Mouse (Mus musculus): ENCODE measurements around the gene Lcn8.

The Lcn8 gene

DNA sequence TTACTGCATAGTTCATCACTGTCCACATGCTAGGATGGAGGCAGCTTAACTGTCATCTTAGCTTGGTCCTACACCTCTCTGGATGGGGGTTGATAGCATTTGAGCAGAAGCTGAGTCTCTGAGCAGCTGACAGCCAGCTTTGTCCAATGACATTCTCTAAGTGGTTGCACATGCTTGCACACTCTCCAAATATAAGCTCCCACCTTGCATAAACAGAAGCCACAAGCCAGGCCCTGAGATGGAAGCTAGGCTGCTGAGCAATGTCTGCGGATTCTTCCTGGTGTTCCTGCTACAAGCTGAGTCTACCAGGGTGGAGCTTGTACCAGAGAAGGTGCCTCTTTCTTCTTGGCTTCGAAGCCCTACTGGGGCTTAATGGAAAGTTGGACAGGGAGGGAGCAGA is at the start of gene Lcn8:
TSS of gene Lcn8 (plus strand) at position 219 of the 400 bp plus-strand sequence.
- DNase-seq (ENCODE audit: low read depth, low spot score) = no peak

DNA sequence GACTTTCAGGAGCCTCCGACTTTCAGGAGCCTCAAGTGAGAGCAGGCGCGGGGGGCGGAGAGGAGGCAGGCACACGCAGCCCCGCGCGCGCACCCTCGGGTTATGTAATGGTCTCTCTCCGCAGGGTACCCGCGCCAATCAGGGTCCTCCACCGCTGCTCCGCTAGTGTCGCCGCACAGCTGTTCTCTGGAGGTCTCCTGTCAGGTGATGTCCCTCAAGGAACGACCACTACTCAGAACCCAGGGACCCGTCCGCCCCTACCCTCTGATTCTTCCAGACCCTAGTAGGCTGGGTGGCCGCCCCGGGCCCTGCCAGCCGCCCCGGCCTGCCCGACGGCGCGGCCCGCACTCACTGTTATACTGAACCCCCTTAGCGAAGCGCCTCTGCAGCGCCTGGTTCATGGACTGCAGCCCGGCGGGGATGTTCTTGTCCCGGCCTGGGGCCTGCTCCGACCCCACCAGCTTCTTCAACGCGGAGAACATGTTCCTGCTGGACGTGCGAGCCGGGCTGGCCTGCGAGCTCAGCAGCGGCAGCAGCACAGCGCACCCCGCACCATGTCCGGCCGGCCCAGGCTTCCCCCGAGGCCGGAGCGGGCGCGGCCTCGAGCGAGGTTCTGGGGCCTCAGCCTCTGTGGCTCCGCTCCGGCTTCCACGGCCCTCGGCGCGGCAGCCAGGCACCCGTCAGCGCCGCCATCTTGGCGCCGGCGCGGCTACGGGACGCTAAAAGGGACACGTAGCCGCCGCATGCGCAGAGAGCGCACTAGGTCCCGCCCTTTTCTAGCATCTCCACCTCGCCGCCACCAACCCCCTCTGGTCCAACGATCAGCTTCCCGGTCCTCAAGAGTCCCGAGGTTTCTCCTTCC is 44.9 kb upstream of the Lcn8 start, which contains the start of gene Rabl6:
TSS of gene Rabl6 (minus strand) at position 761 of the 862 bp plus-strand sequence.
- peak; percentile 77 for DNase-seq (ENCODE audit: low read depth, low spot score)

DNA sequence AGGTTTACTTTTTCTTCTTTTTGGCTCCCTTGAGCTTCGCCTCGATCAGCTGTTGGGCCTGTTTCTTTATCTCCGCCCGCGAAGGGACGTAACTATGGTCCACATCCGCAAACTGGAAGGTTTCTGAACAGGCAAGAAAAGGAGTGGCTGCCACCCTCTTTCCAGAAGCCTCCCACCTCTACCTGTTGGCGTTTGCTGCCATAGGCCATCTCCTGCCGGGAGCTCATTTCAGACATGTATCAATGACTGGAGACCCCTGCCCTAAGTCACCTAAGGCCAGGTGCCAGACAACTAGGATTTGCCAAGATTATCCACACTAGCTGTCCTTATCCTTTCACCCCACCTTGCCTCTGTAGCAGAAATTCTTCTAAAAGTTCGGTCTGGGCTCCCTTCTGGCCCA is 44.2 kb upstream of the Lcn8 start:
- DNase-seq (ENCODE audit: low read depth, low spot score) = no peak

DNA sequence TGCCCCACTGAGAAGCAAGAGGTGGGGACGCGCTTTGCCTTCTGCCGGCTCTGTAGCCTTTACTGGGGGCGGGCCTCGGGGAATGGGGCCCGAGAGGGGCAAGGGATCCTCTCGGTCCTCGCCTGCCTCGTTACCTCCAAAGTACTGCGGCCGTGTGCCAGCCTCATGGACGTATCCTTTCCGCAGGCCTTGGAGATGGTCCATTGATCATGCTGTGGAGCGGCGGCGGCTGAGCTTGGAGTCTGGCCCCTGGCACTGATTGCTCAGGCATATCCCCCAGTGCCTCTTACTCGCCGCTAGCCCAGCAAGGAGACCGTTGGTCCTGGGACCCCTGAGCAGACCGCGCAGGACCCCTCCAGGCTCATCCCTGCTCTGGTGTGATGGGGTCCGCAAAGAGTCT is 36.5 kb upstream of the Lcn8 start:
- DNase-seq (ENCODE audit: low read depth, low spot score) = no peak

DNA sequence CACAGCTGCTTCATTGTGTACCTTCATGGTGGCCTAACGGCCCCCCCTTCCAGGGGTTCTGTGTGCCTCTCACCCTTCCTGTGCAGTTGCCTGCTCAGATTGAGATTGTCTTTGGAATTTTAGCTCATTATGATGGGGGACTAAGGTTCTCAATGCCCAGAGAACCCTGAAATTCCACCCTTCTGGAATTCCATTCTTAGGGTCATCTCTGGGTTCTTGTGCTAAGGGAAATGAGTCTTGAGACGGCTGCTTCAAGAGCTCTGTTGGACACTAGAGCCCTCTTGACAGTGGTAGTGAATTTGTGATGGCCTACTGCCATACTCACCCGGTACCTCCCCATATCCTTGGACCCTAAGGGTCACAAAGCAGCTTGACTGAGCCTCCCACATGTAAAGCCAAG is 35.3 kb upstream of the Lcn8 start, which contains the start of gene Ccdc183:
TSS of gene Ccdc183 (minus strand) at position 101 of the 400 bp plus-strand sequence.
- no peak for DNase-seq (ENCODE audit: low read depth, low spot score)

DNA sequence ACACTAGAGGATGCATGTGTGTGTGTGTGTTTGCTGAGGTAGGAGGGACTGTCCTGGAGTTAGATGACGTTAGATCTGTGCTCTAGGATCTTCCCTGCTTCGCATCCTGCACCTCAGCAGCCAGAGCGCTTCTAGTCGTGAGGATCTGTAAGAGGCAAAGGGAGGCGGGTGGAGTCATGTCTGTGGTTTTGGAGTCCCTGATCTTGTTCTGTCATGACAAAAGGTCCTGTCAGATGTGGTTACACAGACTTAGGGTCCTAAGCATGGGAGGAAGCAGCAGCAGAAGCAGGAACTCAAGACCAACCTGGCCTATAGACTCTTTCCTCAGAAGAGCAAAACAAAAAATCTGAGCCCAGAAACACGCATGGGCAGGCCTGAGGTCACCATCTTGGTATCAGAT is 32.5 kb upstream of the Lcn8 start:
- no peak for DNase-seq (ENCODE audit: low read depth, low spot score)

DNA sequence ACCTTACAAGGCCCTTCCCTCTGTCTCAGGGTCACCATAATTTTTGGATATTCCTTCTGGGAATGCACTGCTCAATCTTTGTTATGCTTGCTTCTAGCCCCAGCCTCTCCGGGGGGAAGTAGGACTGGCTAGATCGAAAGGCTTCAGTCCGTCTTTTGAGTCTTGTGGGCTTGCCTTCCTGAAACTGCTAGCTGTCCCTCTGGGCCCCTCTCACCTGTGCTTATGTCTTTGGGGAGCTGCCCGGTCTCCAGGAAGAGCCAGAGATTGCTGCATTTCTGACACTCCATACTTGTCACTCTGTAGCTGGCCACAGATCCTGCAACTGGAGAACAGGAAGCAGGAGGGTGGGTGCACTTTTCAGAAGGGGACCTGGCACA is 32.1 kb upstream of the Lcn8 start:
- DNase-seq (ENCODE audit: low read depth, low spot score) = no peak

DNA sequence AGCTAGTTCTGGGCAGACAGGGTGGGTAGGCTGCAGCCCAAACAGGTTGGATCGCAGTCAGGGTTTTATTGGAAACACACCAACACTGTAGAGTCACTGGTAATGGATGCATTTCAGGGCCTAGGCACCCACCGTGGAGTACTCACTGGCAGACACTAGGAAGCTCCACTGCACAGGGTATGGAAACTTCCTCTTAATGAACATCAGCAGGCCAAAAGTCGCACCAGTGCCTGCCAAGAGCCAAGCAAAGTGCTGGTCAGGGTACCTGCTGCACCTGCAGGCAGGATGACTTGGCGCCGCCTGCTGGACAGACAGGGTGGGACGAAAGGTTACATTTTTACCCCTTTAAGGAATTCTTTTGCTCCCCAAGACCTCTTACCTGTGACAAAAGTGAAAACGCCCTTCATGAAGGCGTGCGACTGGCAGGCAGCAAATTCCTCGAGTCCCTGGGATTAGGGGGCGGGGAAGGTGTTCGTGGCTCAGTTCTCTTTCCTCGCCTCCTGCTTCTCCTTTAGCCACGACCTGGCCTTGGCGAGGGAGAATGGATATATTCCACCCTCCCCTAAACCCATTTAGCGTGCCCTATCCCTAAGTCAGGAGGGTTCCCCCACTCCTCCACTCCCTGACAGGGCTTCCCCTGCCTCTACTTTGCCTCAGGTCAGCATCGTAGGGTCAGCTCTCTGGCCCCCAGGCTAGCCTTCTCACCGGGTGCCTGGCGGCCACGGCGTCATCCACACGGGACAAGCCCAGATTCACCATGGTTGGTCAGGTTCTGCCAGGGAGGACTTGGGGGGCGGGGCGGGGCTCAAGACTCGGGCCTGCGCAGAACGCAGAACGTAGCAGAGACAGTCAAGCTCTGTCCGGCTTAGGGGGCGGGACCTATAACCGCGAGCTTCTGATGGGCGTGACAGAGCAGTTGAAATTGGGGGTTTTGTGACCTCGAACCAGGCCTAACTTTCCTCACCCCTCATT is 31.4 kb upstream of the Lcn8 start, which contains the start of gene Tmem141:
TSS of gene Tmem141 (minus strand) at position 777 of the 972 bp plus-strand sequence.
- DNase-seq (ENCODE audit: low read depth, low spot score) = peak; percentile 11

DNA sequence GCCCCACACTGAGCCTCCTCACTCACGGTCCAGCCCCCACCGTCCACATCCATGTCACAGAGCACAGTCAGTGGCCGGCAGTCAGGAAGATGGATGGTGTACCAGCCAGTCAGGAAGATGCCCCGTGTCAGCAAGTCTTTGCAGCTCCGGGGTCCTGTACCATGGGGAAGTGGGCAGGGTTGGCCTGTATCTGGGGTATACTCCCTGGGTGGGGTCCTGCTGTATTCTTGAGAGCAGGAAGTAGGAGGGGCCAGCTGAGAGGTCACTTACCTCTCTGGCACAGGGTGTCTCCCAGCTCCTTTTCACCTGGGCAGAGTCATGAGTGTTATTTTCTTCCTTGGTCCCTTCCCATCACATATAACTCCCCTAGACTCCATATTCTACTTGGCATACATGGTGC is 26.9 kb upstream of the Lcn8 start:
- DNase-seq (ENCODE audit: low read depth, low spot score) = no peak

DNA sequence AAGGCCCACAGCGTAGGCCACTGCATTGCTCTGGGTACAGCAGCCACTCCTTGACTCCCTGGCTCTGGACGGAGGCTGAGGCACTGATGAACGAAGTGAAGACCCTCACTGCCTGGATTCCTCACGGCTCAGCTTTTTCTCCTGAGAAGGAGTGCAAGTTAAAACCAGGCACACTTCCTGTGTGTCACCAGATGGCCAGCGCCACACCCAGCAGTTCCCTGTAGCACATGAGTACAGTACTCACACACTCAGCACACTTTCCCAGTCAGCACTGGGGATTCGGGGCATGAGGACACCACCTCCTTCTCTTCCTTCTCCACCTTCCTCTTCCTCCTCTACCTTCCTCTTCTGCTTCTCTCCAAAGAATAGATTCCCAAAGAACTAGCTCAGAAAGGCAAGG is 25.1 kb upstream of the Lcn8 start, which contains the start of gene Fcna:
TSS of gene Fcna (minus strand) at position 220 of the 400 bp plus-strand sequence.
- no peak for DNase-seq (ENCODE audit: low read depth, low spot score)

DNA sequence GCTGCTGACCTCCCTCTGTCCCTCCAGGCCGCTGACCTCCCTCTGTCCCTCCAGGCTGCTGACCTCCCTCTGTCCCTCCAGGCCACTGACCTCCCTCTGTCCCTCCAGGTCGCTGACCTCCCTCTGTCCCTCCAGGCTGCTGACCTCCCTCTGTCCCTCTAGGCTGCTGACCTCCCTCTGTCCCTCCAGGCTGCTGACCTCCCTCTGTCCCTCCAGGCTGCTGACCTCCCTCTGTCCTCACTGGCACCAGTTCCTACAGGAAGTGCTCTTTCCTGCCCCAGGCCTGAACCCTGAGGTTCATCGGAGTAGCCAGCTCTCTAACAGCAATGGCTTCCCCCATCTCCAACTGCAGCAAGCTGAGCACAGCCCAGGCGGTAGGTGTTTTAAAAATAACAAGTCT is 24.2 kb upstream of the Lcn8 start:
- no peak for DNase-seq (ENCODE audit: low read depth, low spot score)

DNA sequence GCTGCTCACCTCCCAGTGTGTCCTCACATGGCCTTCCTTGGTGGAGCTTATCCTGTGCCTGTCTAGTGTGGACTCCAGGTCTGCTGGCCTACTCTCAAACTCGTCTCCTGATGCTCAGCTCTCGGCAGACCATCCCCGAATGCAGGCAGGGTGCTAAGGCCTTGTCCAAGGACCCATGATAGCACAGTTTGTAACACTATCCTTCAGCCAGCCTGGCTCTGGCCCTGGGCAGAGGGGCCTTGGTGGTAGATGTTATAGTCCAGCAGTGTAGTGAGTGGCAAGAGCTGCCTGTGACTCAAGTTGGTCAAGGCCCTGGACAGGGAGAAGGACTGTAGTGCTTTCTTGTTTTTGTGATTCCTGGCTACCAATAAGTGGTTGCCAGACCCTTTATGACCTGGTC is 19.3 kb upstream of the Lcn8 start:
- DNase-seq (ENCODE audit: low read depth, low spot score) = no peak

DNA sequence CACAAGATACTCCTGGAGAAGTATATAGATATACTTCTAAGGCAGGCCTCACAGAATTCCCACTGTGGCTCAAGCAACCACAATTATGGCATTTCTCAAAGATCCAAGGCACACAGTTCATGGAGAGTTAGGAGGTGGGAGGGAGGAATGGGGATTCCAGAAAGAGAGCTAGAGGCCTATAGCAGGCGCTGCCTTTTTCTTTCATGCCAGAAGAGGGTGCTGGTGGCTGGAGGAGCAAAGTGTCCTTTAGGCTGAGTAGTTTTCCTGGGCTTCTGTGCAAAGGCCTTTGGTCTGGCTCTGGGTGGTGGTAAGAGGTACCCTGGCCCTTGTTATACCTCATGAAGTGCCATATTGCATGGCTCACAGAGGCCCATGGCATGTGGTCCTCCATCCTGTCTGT is 18.9 kb upstream of the Lcn8 start:
- DNase-seq (ENCODE audit: low read depth, low spot score) = no peak

DNA sequence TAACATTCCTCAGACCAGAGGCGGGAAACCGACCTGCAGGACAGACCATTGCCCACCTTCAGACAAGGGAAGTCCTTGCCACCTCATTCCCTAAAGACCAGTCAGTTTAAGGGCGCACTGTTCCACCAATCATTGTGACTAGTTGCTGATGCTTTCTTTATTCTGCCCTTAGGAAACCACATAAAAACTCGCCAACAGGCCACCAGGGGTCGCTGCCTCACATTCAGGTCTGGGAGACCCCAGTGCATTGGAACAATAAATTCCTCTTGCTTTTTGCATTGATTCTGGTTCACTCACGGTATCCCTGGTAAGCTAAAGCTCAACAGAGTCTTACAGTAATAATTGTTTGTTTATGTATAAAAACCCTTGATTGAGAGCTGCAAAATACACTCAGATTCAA is 13.0 kb upstream of the Lcn8 start:
- no peak for DNase-seq (ENCODE audit: low read depth, low spot score)

DNA sequence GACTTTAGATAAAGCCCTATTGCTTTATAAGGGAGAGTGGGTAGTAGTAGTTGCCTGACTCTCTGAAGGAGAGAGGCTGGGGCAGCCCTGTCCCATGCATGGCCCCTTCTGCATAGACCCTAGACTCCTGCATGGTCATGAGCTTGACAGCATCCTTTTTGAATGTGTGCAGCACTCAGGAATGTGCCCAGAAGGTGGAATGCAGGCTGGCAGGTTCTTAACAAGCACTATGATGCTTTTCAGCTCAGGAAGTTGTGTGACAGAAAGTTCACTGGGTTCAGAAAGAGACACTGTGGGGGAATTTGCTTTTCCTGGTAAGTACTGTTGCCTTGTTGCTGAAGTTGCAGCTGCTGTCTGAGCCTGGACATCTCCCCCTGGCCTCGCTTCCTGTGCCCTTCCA is 1.6 kb downstream of the Lcn8 start:
- DNase-seq (ENCODE audit: low read depth, low spot score) = no peak

DNA sequence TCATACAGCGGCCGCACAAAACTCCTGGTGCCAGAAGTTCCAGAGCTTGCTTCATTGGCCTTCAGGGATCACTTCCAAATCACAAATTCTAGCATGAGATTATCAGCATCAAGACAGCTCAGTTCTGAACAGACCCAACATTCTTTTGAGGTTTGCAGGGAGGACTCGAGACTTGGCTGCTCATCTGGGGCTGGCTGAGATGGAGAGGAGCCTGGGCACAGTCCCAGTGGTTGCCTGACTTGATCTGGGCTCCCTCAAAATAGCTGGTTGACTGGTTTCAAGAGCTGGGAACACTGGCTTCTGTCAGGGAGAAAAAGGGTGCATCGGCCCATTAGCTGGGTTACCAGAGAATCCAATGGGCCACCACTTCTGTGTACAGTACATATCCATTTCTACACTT is 3.8 kb downstream of the Lcn8 start:
- no peak for DNase-seq (ENCODE audit: low read depth, low spot score)

DNA sequence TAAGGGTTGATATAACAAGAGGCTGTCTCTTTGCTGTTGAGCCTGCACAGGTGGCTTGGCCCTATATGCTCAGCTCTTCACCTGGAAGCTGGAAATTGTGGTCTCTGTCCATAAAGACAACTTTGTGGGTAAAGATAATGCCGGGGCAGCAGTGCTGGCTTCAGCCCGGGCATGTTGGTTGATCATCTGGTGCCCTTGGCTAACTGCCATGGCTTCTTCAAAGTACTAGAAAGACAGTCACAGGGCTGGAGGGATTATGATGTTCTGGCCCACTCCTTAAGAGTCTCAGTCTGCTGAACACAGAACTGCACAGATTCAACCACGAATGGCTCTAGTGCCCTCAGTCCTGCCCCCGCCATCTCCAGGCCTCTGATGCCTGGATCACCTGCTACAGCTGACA is 4.3 kb downstream of the Lcn8 start:
- DNase-seq (ENCODE audit: low read depth, low spot score) = no peak

DNA sequence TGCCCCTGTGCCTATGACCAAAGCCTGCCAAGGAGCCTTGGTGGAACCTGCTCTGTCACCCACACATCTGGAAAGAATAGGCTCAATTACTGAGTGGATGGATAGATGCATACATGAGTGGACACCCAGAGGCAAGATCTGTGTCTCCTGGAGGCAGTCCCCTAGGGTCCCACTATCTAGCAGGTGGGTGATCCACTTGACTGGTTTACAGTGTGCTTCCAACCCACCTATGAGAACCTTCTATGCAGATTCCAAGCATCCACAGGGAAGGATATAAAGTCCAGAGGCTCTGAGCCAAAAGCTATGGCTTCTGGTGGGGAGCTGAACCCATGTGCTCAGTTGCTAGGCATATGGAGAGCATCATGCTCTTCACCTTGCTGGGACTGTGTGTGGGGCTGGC is 4.7 kb downstream of the Lcn8 start, which contains the start of gene Lcn5:
TSS of gene Lcn5 (plus strand) at position 301 of the 400 bp plus-strand sequence.
- no peak for DNase-seq (ENCODE audit: low read depth, low spot score)

DNA sequence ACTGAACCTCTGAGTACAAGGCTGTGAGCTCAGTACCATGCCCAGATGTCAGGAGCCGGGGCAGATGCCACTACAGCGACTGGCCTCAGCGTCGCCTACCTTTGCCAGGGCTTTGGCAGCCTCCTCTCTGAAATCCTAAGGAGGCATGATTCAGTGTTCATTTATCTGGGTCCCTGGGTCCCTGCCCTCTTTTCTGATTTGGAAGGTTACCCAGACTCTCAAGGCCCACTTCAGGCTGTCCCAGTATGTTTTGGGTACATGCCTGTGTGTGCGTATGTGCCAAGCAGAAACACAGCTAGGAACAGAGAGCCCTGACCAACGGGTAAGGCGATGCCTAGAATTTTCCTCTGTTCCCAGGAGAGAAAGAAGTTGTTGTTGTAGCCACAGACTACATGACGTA is 7.4 kb downstream of the Lcn8 start:
- no peak for DNase-seq (ENCODE audit: low read depth, low spot score)

DNA sequence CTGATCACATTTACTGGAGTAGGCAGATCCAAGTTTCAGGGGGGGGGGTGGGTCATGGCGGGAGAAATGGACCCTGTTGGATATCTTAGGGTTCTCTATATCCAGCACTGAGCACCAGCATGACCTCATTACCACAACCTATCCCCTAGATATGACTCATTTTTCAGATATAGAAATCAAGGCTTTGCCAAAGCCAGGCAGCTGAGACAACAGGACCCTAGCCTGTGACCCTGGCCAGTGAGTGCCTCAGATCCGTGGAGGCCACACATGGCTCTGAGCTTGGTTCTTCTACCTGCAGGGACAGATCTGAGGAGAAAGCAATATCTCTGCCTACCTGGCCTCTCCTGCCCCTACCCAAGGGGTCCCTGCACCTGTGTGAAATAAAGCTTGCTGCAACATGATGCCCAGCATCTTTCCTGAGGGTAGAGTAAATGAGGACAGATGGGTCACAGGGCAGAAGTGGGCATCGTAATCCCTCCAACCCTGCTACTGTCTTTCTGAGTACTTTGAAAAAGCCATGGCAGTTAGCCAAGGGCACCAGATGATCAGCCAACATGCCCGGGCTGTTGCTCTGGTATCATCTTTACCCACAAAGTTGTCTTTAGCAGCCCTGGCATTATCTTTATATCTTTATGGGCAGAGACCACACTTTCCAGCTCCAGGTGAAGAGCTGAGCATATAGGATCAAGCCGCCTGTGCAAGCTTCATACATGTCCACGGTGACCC is 8.5 kb downstream of the Lcn8 start:
- DNase-seq (ENCODE audit: low read depth, low spot score) = no peak

DNA sequence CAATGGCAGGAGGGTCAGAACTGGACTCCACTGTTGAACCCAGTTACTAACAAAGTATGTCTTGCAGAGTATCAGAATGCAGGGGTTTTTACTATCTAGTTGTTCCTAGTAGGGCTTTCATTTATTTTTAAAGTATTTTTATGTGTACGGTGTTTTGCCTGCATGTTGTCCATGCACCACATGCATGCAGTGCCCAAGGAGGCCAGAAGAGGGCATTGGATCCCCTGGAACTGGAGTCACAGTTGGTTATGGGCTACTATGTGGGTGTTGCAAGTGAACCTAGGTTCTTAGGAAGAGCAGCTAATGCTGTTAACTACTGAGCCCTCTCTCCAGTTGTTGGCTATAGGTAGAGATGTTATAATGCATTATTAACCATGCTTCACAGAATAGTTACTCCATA is 10.6 kb downstream of the Lcn8 start:
- DNase-seq (ENCODE audit: low read depth, low spot score) = no peak

DNA sequence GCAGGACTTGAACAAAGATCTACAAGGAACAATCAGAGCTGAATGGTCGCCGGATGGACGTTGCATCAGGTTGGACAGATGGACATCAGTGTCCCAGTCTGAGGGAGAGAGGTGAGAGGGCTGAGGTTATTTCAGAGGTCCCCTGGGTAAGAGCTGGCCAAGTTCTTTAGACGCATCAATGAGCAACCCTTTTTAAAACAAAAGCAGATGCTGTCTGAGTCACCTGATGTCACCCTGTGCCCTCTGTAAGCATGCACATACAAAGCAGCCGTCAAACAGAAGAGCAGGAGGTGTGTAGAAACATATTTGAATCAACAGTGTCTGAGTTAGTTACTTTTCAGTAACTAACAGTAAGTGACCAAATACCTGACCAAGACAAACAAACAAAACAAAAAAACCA is 11.2 kb downstream of the Lcn8 start:
- no peak for DNase-seq (ENCODE audit: low read depth, low spot score)
